ENCODE assay signal across 10 mouse cellular contexts in the genomic region with DNA sequence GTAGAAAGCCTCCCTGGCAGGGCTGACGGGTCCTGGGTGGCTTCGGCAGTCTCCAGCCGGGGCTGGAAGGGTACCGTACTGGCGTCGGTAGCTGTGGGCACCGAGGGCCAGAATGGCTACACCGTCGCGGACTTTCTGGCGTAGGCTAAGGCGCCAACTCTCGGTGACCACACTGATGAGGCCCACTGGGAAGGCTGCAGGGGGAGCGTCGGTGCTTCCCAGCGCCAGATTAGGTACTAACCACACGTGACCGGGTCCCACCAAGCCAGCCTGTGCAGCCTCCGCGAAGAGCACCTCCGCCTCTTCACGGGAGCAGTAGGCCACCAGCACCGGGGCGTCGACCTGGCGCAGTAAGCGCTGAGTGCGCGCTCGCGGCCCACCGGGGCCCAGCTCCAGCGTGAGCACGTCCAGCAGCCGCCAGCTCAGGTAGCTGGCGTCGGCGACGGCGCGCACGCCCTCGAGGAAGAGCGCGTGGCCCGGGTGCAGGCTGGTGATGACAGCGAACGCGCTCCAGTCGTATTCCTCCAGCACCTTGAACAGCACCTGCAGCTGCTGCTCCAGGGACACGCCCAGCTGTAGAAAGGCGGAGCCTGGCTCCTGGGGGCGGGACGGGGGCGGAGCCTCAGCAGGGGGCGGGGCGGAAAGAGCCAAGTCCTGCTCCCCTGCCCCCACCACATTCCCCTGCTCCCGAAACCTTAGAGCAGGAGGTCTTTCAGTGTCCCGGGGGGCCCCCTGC. TPM values are rescaled to one million over a fixed set of nuclear protein-coding genes. Genes with fewer than 3 reads are reported as not detected.
DNase-seq lines count a peak whose midpoint lies in the region; ATAC-seq lines count a peak whose summit lies in the region.
"Had no signal": no experiment of that assay in that cellular context is flagged by ENCODE, and none has a peak within 500 bp of the region (broad histone marks: within the 10 kb centered on the region; RNA-seq: fewer than 3 reads in every experiment).

No protein-coding gene starts in this region.

- H3K36me3 ChIP-seq in heart, embryonic 15.5 days = no peaks in the 10 kb centered on the region
- H3K36me3 ChIP-seq in forebrain, embryonic 10.5 days (replicated peaks) = no peaks in the 10 kb centered on the region
- H3K36me3 ChIP-seq in kidney, embryonic 16.5 days (ENCODE audit: insufficient read depth, low read length) = no peaks in the 10 kb centered on the region
- H3K36me3 ChIP-seq in midbrain, embryonic 16.5 days (ENCODE audit: control insufficient read depth, insufficient read depth, low read length) = no peaks in the 10 kb centered on the region

- no peak for DNase-seq in heart, postnatal 14 days
- no peak for DNase-seq in forebrain, embryonic 10.5 days (ENCODE audit: extremely low spot score, low spot score)
- no peak for DNase-seq in adrenal gland, adult (ENCODE audit: inconsistent age in 2 of 2, low spot score in 1 of 2)
- DNase-seq in thymus, postnatal 36 days = no peak
- DNase-seq in T-cell, adult 2 months (ENCODE audit: low spot score) = no peak

- WGBS in heart, embryonic 15.5 days = 16% methylated on average over 59 of the region's 59 CpGs
- WGBS in forebrain, embryonic 10.5 days = 18% methylated on average over 59 of the region's 59 CpGs
- 16% methylated on average over 59 of the region's 59 CpGs for WGBS in kidney, embryonic 16.5 days
- WGBS in midbrain, embryonic 16.5 days = 16% methylated on average over 59 of the region's 59 CpGs

- H3K9me3 ChIP-seq in heart, embryonic 15.5 days (replicated peaks) = no peaks in the 10 kb centered on the region
- H3K9me3 ChIP-seq in forebrain, embryonic 10.5 days = no peaks in the 10 kb centered on the region
- no peaks in the 10 kb centered on the region for H3K9me3 ChIP-seq in kidney, embryonic 16.5 days (ENCODE audit: low read length)
- no peaks in the 10 kb centered on the region for H3K9me3 ChIP-seq in midbrain, embryonic 16.5 days (replicated peaks; ENCODE audit: control insufficient read depth, low read length, poor library complexity, severe bottlenecking)

- H3K4me1 ChIP-seq in heart, embryonic 15.5 days (replicated peaks) = peaks cover 8% of the 10 kb centered on the region
- H3K4me1 ChIP-seq in forebrain, embryonic 10.5 days = peaks cover 10% of the 10 kb centered on the region
- H3K4me1 ChIP-seq in kidney, embryonic 16.5 days (ENCODE audit: insufficient read depth, low read length) = 0 out of 2 replicates have a peak, but pooled peaks cover 7% of the 10 kb centered on the region
- peaks cover 5% of the 10 kb centered on the region; the same call in 1 of the 2 replicates for H3K4me1 ChIP-seq in midbrain, embryonic 16.5 days (ENCODE audit: control insufficient read depth, insufficient read depth, low read length)

- H3K27ac ChIP-seq in heart, embryonic 15.5 days = no peak overlapping the region
- no peak overlapping the region for H3K27ac ChIP-seq in forebrain, embryonic 10.5 days
- no peak overlapping the region for H3K27ac ChIP-seq in kidney, embryonic 16.5 days (ENCODE audit: low read length)
- H3K27ac ChIP-seq in midbrain, embryonic 16.5 days (ENCODE audit: low read length) = no peak overlapping the region

- H3K9ac ChIP-seq in heart, embryonic 15.5 days = no peak overlapping the region
- no peak overlapping the region for H3K9ac ChIP-seq in kidney, embryonic 16.5 days (replicated peaks; ENCODE audit: low read length)
- 0 out of 2 replicates have a peak overlapping the region, but pooled peaks have one; percentile 14 for H3K9ac ChIP-seq in midbrain, embryonic 16.5 days (ENCODE audit: low read depth, low read length)

- intact Hi-C loops in heart, postnatal 14 days (cut with DNase I) = no loop called here

- peaks cover 96% of the 10 kb centered on the region for H3K27me3 ChIP-seq in heart, embryonic 15.5 days
- H3K27me3 ChIP-seq in forebrain, embryonic 10.5 days (ENCODE audit: poor library complexity, severe bottlenecking) = peaks cover 100% of the 10 kb centered on the region
- H3K27me3 ChIP-seq in kidney, embryonic 16.5 days (ENCODE audit: insufficient read depth, low read length) = peaks cover 88% of the 10 kb centered on the region
- peaks cover 57% of the 10 kb centered on the region for H3K27me3 ChIP-seq in midbrain, embryonic 16.5 days (ENCODE audit: control insufficient read depth, insufficient read depth, low read depth, low read length)

- 0 out of 2 replicates have a peak, but pooled peaks have one; percentile 34 for ATAC-seq in heart, embryonic 15.5 days (replicated peaks; ENCODE audit: insufficient number of reproducible peaks, insufficient read depth, low FRiP score, low read depth)
- peak; percentile 40; the same call in 1 of the 2 replicates for ATAC-seq in kidney, embryonic 16.5 days (ENCODE audit: low FRiP score, low TSS enrichment)
- no peak for ATAC-seq in midbrain, embryonic 16.5 days

- peak overlapping the region; percentile 16; the same call in 1 of the 2 replicates for H3K4me3 ChIP-seq in heart, embryonic 15.5 days
- peak overlapping the region; percentile 35 for H3K4me3 ChIP-seq in forebrain, embryonic 10.5 days
- H3K4me3 ChIP-seq in kidney, embryonic 16.5 days (ENCODE audit: low read length) = peak overlapping the region; percentile 17; the same call in 1 of the 2 replicates
- peak overlapping the region; percentile 30 for H3K4me3 ChIP-seq in midbrain, embryonic 16.5 days (ENCODE audit: low read depth, low read length)
- H3K4me3 ChIP-seq: erythroblast, embryonic 14.5 days had no signal

- peak overlapping the region; percentile 32 for H3K4me2 ChIP-seq in heart, embryonic 15.5 days
- peak overlapping the region; percentile 13; the same call in 1 of the 2 replicates for H3K4me2 ChIP-seq in kidney, embryonic 16.5 days (replicated peaks; ENCODE audit: low read depth, low read length)
- peak overlapping the region; percentile 52 for H3K4me2 ChIP-seq in midbrain, embryonic 16.5 days (ENCODE audit: low read length)

RNA-seq across cellular contexts. Expression of gene Grin2c, which starts 9.1 kb away (rescaled TPM):
- 0.10 and 0.16 TPM in 2 replicates for polyA plus RNA-seq in heart, embryonic 15.5 days (2015; fragmentation: Nextera tagmentation; extraction: Ambion mirVana)
- under 1 TPM; 0.10 to 0.15 TPM for total RNA-seq in heart, postnatal 14 days (2021)
- polyA plus RNA-seq in forebrain, embryonic 10.5 days (2016; fragmentation: Nextera tagmentation; extraction: Ambion mirVana) = not detected in 2 replicates
- not detected in 2 replicates for polyA plus RNA-seq in kidney, embryonic 16.5 days (2015; fragmentation: Nextera tagmentation; extraction: Ambion mirVana)
- polyA plus RNA-seq in midbrain, embryonic 16.5 days (2015; fragmentation: Nextera tagmentation; extraction: Ambion mirVana) = 0.18 and 0.31 TPM in 2 replicates

RNA-seq across cellular contexts. Expression of gene Fdxr, which starts 18.9 kb away (rescaled TPM):
- polyA plus RNA-seq in heart, embryonic 15.5 days (2015; fragmentation: Nextera tagmentation; extraction: Ambion mirVana) = 10.5 and 12.4 TPM in 2 replicates
- 1 to 10 TPM; 7.0 to 7.5 TPM for total RNA-seq in heart, postnatal 14 days (2021)
- polyA plus RNA-seq in forebrain, embryonic 10.5 days (2016; fragmentation: Nextera tagmentation; extraction: Ambion mirVana) = 16.3 and 17.5 TPM in 2 replicates
- polyA plus RNA-seq in kidney, embryonic 16.5 days (2015; fragmentation: Nextera tagmentation; extraction: Ambion mirVana) = 20.0 and 23.6 TPM in 2 replicates
- polyA plus RNA-seq in midbrain, embryonic 16.5 days (2015; fragmentation: Nextera tagmentation; extraction: Ambion mirVana) = 19.7 and 23.4 TPM in 2 replicates

RNA-seq across cellular contexts. Expression of gene Fads6, which starts 39.5 kb away (rescaled TPM):
- polyA plus RNA-seq in heart, embryonic 15.5 days (2015; fragmentation: Nextera tagmentation; extraction: Ambion mirVana) = 0.55 and 0.67 TPM in 2 replicates
- total RNA-seq in heart, postnatal 14 days (2021) = 1 to 10 TPM; 1.2 to 1.3 TPM
- 0.45 and 0.49 TPM in 2 replicates for polyA plus RNA-seq in forebrain, embryonic 10.5 days (2016; fragmentation: Nextera tagmentation; extraction: Ambion mirVana)
- polyA plus RNA-seq in kidney, embryonic 16.5 days (2015; fragmentation: Nextera tagmentation; extraction: Ambion mirVana) = 0.40 and 0.42 TPM in 2 replicates
- 0.91 and 1.4 TPM in 2 replicates for polyA plus RNA-seq in midbrain, embryonic 16.5 days (2015; fragmentation: Nextera tagmentation; extraction: Ambion mirVana)

RNA-seq across cellular contexts. Expression of gene Otop2, which starts 49.0 kb away (rescaled TPM):
- polyA plus RNA-seq in heart, embryonic 15.5 days (2015; fragmentation: Nextera tagmentation; extraction: Ambion mirVana) = 0.08 TPM in 1 of 2 replicates, not detected in the other
- not detected for total RNA-seq in heart, postnatal 14 days (2021)
- 0.12 TPM in 1 of 2 replicates, not detected in the other for polyA plus RNA-seq in forebrain, embryonic 10.5 days (2016; fragmentation: Nextera tagmentation; extraction: Ambion mirVana)
- polyA plus RNA-seq in kidney, embryonic 16.5 days (2015; fragmentation: Nextera tagmentation; extraction: Ambion mirVana) = 0.64 TPM in 1 of 2 replicates, not detected in the other
- polyA plus RNA-seq in midbrain, embryonic 16.5 days (2015; fragmentation: Nextera tagmentation; extraction: Ambion mirVana) = 0.09 and 0.29 TPM in 2 replicates
- total RNA-seq: CH12.LX had no signal
- polyA plus RNA-seq: erythroblast, embryonic 14.5 days had no signal
